Mouse (Mus musculus) lung, postnatal 10 days (tissue): ENCODE measurements around the gene Rb1.

Experiments used
- DNase-seq: peaks from one replicate; pipeline ENCODE4 v3.0.0; 2021

Gene Rb1

DNA sequence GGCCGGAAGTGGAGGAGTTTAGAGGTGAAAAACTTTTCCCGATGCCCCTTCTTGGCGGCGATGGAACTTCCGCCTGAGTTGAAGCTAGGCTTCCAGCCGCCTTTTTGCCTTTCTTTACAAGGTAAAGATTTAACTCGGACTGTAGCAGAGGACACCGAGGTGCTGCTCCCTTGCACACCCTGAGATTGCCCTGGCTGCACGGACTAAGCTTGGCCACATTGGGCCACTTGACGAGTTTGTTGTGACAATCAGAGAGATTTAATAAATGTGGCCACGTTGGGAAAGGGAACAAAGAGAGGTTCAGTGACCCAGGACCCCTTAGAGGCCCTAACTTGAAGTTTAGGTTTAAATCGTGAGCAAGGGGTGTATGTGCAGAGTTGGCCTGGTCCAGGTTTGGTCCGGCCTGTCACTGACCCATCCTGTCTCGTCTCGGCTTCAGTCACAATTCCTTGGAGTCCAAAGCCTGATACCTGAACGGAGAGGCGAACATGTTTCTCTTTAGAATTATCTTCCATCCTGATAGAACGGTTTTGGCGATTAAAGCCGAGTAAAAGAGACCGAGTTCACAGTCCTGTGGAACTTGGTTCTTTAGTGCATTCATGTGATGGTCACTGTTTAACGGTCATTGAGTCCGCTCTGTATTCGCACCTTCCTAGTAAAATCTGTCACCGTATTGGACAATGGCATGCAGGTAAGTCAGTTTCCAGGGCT is 181.8 kb downstream of the Rb1 start:
- no peak for DNase-seq

DNA sequence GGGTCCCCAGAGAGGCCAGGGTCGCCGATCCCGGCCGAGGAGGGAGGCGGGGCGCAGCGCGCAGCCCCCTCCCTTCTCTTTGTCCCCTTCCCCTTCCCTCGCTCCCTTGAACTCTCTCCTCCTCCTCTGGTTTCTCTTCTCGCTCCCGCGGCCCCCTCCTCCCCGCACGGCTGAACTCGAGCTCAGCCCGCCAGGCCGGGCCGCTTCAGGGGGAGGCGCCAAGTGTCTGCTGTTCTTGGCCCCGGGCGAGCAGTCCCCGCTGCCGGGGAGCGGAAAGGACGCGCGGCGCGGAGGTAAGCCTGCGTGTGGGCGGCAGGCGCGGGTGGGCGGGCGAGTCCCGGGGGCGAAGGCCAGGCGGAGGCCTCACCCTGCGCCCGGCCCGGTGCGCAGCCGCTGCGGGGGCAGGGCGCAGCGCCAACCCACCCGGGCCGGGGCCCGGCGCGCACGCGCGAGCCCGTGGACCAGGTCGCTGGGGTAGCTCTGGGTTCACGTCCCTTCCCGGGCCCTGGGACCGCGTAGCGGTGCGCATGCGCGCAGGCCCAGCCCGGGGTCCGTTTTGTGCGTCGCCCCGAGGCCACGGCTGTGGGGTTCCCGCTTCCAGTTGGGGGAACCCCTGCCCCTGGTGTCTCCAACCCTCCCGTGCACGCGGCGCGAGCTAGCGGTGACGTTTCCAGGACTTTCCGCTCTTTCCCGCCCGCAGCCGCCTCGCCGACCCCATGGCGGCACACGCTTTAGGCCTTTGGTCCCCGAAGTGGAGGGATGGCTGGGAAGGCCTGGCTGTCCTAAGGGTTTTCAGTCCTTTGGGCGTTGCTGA is 182.5 kb downstream of the Rb1 start:
- peak; percentile 87 for DNase-seq

DNA sequence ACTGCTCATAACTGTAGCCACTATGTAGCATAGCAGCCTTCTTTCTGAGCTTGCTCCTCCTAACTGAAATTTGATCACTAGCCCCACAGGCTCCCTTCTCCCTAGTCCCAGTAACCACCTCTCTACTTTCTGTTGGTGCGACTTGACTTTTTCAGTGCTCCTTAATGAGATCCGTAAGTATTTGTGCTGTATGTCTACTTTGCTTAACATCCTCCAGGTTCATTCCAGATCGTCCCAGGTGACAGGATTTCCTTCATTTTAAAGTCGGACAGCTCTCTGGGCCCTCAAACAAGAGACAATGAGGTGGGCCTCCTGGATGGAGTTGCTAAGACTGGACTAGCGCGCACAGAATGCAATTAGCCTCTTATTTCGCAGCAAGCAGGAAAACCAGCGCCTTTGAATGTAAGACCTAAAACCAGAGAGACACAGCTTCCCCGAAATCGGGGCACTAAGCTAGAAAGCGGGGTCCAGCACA is 183.2 kb downstream of the Rb1 start:
- peak; percentile 26 for DNase-seq

DNA sequence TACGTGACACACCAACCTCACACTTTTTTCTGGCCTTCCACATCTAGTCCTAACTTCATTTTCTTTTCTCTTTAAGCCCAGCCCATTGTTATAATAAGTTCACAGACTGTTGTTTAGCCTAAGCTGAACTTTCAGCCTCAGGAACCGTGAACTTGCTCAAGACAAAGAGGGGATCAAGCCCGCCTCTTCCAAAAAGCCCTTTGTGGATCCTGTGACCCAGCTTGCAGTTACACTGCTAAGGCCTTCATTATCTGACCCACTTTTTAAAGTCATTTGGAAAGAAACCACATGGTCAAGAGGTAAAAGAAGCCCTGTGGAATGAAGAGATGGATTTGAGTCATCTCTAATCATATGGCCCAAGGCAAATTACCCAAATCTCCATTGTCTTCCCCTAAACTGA is 183.8 kb downstream of the Rb1 start:
- DNase-seq: no peak

DNA sequence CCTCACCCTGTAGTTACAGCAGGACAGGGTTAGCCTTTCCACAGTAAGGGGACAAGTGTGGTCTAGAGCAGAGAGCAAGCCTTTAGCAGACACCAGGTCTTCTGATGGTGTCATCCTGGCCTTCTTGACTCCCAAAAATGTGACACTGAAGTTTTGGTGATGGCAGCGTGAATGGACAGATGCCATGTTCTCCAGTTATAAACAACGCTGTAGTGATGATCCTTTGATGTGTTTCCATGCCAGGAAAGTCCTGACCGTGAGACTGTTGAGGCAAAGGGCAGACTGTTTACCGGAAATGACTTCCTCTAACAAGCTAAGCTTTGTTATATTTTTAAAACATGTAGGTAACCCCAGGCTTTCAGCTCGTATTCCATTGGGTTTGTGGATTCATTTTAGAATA is 185.8 kb downstream of the Rb1 start:
- peak; percentile 40 for DNase-seq

DNA sequence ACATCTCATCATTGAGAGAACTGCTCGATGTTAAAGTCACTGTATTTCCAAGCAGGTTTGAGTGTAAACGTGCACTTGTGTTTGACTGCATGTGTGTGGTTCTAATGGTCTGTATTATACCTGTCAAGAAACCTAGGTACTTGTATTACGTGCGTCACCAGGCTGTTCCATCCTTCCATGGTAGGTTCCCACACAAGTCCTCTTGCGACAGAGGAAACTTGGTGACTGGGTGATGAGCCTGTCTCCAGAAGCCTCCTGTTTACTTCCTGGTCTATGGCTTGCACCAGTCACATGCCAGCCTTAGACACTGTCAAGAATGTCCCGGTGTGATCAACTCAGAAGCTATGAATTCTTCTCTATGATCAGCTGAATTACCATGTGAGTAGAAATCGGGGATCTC is 187.1 kb downstream of the Rb1 start:
- no peak for DNase-seq

DNA sequence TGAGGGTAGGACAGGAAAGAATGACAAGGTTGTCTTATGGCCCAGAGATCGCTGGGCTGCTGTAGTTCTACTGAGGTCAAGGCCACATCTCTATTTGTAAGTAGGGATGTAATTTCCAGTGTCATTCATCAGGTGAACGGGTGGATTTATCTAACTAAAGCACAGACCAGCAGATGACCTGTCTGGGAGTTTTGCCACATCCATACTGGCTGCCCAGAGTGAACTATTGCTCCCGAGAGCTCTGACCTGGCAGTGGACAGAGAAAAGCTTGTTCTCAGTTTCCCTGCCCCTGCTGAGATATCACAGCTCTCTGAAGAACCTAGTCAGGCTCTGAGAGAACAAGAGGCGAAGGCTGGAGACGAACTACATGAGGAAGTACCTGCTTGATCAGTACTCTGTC is 188.4 kb downstream of the Rb1 start:
- DNase-seq: no peak
